Mouse (Mus musculus) ovary, adult 10 weeks (tissue): Measurements from ENCODE around the gene Olfr1410. TPM values are rescaled to one million over a fixed set of nuclear protein-coding genes. Genes with fewer than 3 reads are reported as not detected.

Source experiments
- polyA plus RNA-seq: library from polyadenylated mRNA; stranded (reverse); fragments of 350-450 nt; fragmentation: Illumina TruSeq; extraction: RNeasy Lipid Tissue Mini Kit (QIAGEN cat#74804); gene quantifications from one replicate; pipeline ENCODE4 v1.2.3, GENCODE M21; 2014

The Olfr1410 gene
- polyA plus RNA-seq, result not detected

GRCm38 (mm10) chr1:92605482-92605881 is at the start of gene Olfr1410:
Olfr1410 (plus strand) TSS chr1:92605782.

GRCm38 (mm10) chr1:92571022-92571421 is 34.6 kb upstream of the Olfr1410 start, which contains the start of gene Olfr1413:
Olfr1413 (plus strand) TSS chr1:92571322.

DNA sequence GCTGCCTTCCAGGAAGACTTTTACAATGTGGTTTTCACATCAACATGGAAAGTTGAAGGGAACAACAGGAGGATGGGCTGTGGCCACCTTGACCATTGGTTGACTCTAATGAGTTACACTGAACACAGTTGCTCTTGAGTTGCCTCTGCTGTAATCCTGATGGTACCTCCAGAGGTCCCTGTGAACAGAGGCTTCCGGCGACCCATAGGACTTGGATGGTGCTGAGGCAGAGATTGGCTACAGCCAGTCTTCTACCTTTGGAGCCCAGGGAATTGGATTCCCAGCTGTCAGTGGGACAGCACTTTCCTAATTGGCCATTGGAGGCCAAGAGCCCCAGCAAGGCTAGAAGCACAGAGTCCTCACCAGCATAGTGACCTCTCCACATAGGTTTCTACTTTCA is 20.1 kb upstream of the Olfr1410 start, which contains the start of gene Olfr1412:
TSS of gene Olfr1412 (plus strand) at position 301 of the 400 bp plus-strand sequence.

GRCm38 (mm10) chr1:92594111-92594510 is 11.5 kb upstream of the Olfr1410 start, which contains the start of gene Olfr1411:
Olfr1411 (plus strand) TSS chr1:92594411.

DNA sequence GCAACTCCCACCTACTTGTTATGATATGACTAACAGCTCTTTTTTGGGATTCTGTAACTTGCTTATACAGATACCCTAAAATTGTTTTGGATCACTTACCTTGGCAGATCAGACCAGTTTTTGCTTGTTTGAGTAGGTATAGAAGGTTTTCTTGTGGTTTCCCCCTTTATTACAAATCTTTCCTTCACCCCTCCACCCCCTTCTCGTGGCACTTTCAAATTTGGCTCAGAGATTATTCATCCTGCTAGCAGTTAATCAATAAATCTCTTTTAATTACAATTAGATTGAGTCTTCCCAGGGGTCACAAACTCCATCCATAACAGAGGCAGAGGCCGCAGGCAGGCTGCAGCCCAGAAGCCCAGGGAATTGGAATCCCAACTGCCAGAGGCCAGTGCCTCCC is 11.9 kb downstream of the Olfr1410 start, which contains the start of gene Olfr12:
TSS of gene Olfr12 (plus strand) at position 301 of the 400 bp plus-strand sequence.

DNA sequence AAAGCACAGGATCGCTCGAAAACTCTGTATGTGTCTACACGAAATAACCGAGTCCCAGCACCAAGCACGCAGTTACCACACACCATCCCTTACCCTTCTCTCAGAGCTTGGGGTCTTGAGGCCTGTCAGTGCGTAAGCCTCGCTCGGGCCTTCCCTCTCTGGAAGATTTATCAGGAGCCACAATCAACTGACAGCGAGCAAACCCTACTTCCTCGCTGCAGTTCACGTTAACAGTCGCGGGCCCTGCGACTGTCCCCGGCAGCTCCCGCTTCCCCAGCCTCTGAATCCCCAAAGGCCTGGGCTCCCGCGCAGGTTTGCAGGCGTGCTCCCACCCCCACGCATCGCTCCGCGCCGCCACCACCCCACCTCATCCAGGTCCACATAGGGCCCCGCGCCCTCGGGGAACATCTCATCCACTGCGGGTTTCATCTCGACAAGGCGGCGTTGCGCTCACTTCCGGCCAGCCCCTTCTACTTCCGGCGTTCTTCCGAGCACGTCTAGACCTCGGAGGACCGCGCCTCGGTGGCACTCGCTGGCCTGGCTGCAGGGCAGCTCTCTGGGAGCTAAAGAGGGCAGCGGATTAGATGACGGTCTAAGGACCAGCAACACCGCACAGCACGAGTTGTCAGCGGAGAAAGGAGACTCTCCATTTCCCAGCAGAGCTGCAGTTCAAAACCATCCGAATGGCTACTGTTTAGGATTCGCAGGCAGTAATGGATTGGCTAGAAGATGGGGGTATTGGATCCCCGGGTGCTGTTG is 36.1 kb downstream of the Olfr1410 start, which contains the start of gene Cops9:
TSS of gene Cops9 (minus strand) at position 472 of the 759 bp plus-strand sequence.

DNA sequence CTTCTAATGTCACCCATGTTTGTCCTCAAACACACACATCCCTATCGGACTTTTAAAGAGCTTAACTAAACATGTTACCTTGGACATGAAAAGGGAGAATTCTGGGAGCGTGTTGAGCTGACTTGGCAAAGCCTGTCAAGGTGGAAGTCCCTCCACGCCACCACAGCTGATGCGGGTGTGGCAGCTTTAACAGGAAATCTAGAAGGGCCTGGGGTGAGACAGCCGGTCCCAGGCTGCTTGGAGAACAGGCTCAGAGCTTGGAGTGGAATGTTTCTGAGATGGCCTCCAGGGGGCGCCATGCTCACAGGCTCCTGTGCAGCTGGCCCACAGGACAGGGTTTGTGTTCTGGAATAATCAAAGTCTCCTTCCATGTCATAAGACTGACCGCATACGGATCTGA is 43.1 kb downstream of the Olfr1410 start, which contains the start of gene Otos:
TSS of gene Otos (minus strand) at position 169 of the 400 bp plus-strand sequence.

Other genes with a start within 250 kb of the Olfr1410 start
- gene Ndufa10, start 131.9 kb upstream of the Olfr1410 start, polyA plus RNA-seq, result 139 TPM
- gene Olfr1416, start 120.7 kb upstream of the Olfr1410 start, polyA plus RNA-seq, result not detected
- not detected for gene Olfr1415, start 109.7 kb upstream of the Olfr1410 start, polyA plus RNA-seq
- gene Olfr1414, start 87.1 kb upstream of the Olfr1410 start, polyA plus RNA-seq, result not detected
- gene Olfr1413, start 34.5 kb upstream of the Olfr1410 start, polyA plus RNA-seq, result not detected
- gene Olfr1412, start 20.0 kb upstream of the Olfr1410 start, polyA plus RNA-seq, result not detected
- not detected for gene Olfr1411, start 11.4 kb upstream of the Olfr1410 start, polyA plus RNA-seq
- gene Olfr12, start 12.0 kb downstream of the Olfr1410 start, polyA plus RNA-seq, result not detected
- 47.2 TPM for gene Cops9, start 36.2 kb downstream of the Olfr1410 start, polyA plus RNA-seq
- gene Otos, start 43.1 kb downstream of the Olfr1410 start, polyA plus RNA-seq, result not detected
- 0.71 TPM for gene Gpc1, start 225.9 kb downstream of the Olfr1410 start, polyA plus RNA-seq